Mouse (Mus musculus) ES-E14 (cell line): ENCODE measurements around the gene Ttn.

ENCODE experiments used
- HCFC1 ChIP-seq: IDR thresholded peaks from 2 replicates; pipeline ENCODE4 v1.6.1; 2012; ENCODE audit warnings: low read length, inconsistent platforms, borderline replicate concordance; ENCODE audit not compliant: insufficient read depth
- MAFK ChIP-seq: IDR thresholded peaks from 2 replicates; pipeline ENCODE4 v1.6.1; 2014; ENCODE audit warnings: mild to moderate bottlenecking, low read depth, low read length, inconsistent platforms; ENCODE audit not compliant: insufficient read depth
- ZC3H11A ChIP-seq: IDR thresholded peaks from 2 replicates; pipeline ENCODE4 v1.6.1; 2012; ENCODE audit warnings: low read depth, mild to moderate bottlenecking, inconsistent platforms, low read length, borderline replicate concordance
- ZNF384 ChIP-seq: IDR thresholded peaks from 2 replicates; pipeline ENCODE4 v1.6.1; 2012; ENCODE audit warnings: low read depth, low read length, inconsistent platforms

DNA sequence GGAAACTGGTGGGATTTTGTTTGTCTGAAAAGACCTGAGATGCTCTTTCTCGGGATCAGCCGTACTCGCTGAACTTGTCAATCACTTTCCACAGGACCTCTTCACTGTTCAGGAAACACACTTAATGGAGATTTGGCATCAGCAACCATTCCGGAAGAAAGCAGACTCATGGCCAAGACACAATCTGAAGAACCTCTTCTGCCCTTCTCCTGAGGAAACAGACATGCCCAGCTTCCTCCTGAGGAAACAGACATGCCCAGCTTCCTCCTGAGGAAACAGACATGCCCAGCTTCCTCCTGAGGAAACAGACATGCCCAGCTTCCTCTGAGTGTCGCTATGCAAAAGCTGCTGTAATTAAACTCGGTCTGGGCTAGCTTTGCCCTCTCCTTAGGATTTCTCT, 287.1 kb downstream of the Ttn start:
- TF ChIP-seq ZNF384 = no peak
- TF ChIP-seq ZC3H11A = no peak
- TF ChIP-seq MAFK = no peak
- no peak for TF ChIP-seq HCFC1
